Mouse (Mus musculus): Measurements from ENCODE around the gene Nav2.

DNA sequence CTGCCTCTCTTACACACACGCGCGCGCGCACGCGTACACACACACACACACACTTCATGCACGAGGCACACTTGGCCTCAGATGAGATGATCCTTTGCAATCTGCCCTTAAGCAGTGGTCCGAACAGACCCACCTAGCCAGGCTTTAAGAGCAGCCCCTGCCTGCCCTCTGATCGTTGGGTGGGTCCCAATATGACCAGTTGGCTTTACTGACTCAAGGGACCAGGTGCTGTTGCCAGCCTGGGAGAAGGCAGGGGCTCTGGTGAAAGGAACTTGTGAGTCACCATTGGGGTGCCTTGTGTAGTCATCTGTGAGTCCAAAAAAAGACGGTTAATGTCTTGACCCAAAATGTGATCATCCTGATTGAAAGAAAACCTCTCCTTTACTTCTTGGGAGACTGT is 9.9 kb downstream of the Nav2 start:
- TF ChIP-seq CTCF (IDR thresholded peaks at IDR 0.05) (no peak), POLR2A (IDR thresholded peaks at IDR 0.05; ENCODE audit: insufficient read depth, low read depth, low read length) (no peak), EP300 (IDR thresholded peaks at IDR 0.05; ENCODE audit: insufficient read depth, low read depth, low read length) (no peak)

Data from heart, adult 2 months (tissue).